Mouse (Mus musculus) limb, embryonic 15.5 days (tissue): ENCODE measurements around the gene Galnt6. TPM values are rescaled to one million over a fixed set of nuclear protein-coding genes. Genes with fewer than 3 reads are reported as not detected.

ENCODE experiments used
- ATAC-seq: fragments of 200-750 bp; cut with Nextera tagmentation; 2 replicates; pipeline ENCODE4 v1.8.0; 2017; ENCODE audit warnings: low read depth, moderate TSS enrichment; ENCODE audit not compliant: insufficient number of reproducible peaks, low FRiP score, low TSS enrichment
- H3K27ac ChIP-seq: fragments of 300-500 bp; sonication (generic); 2 replicates; pipeline ENCODE4 v1.5.1; 2015; ENCODE audit warnings: moderate library complexity, mild to moderate bottlenecking, inconsistent platforms
- H3K27me3 ChIP-seq: fragments of 300-500 bp; sonication (generic); 2 replicates; pipeline ENCODE4 v1.6.1; 2015; ENCODE audit warnings: inconsistent platforms
- H3K36me3 ChIP-seq: fragments of 300-500 bp; sonication (generic); 2 replicates; pipeline ENCODE4 v1.6.1; 2015; ENCODE audit warnings: inconsistent platforms
- H3K4me1 ChIP-seq: fragments of 300-500 bp; sonication (generic); 2 replicates; pipeline ENCODE4 v1.6.1; 2015; ENCODE audit warnings: inconsistent platforms
- H3K4me2 ChIP-seq: fragments of 300-500 bp; sonication (generic); 2 replicates; pipeline ENCODE4 v1.6.1; 2015; ENCODE audit warnings: mild to moderate bottlenecking, inconsistent platforms
- H3K4me3 ChIP-seq: fragments of 300-500 bp; sonication (generic); 2 replicates; pipeline ENCODE4 v1.5.1; 2015; ENCODE audit warnings: mild to moderate bottlenecking, inconsistent platforms
- H3K9ac ChIP-seq: fragments of 300-500 bp; sonication (generic); 2 replicates; pipeline ENCODE4 v1.6.1; 2015; ENCODE audit warnings: inconsistent platforms
- H3K9me3 ChIP-seq: fragments of 300-500 bp; sonication (generic); 2 replicates; pipeline ENCODE4 v1.6.1; 2016; ENCODE audit warnings: inconsistent platforms
- WGBS: fragments of 180-500 bp; shearing (Covaris S2); methylation state at CpG from one replicate; pipeline ENCODE4 v1.1.7; 2015; 5-methylcytosine and 5-hydroxymethylcytosine counted together
- polyA plus RNA-seq: library from polyadenylated mRNA; unstranded; fragments of >200 nt; fragmentation: Nextera tagmentation; extraction: Ambion mirVana; gene quantifications from 2 replicates; pipeline ENCODE4 v1.2.1, GENCODE M21; 2015

Gene Galnt6
- polyA plus RNA-seq, 1 experiment from 2014 or later, result 6.3 TPM

GRCm38 (mm10) chr15:100752439-100752838 is 23.3 kb upstream of the Galnt6 start:
- H3K9me3 ChIP-seq, result no peaks in the 10 kb centered on the region
- H3K36me3 ChIP-seq, result no peaks in the 10 kb centered on the region
- H3K9ac ChIP-seq, result no peak overlapping the region
- H3K4me3 ChIP-seq, result no peak overlapping the region
- ATAC-seq, result no peak
- 75% methylated on average over 2 of the region's 2 CpGs for WGBS
- H3K4me2 ChIP-seq, result no peak overlapping the region
- H3K4me1 ChIP-seq, result peaks cover 8% of the 10 kb centered on the region
- H3K27ac ChIP-seq, result no peak overlapping the region
- no peaks in the 10 kb centered on the region for H3K27me3 ChIP-seq

- Histone ChIP-seq H3K9me3 (no peaks in the 10 kb centered on the region), H3K9ac (no peak overlapping the region), H3K4me3 (no peak overlapping the region), H3K4me1 (peaks cover 7% of the 10 kb centered on the region), H3K27ac (no peak overlapping the region), H3K36me3 (no peaks in the 10 kb centered on the region), H3K27me3 (no peaks in the 10 kb centered on the region), H3K4me2 (no peak overlapping the region)
- no peak for ATAC-seq
- 62% methylated on average over 10 of the region's 10 CpGs for WGBS
Measured at GRCm38 (mm10) chr15:100749751-100750538, 20.8 kb upstream of the Galnt6 start.

- Histone ChIP-seq H3K27me3 (no peaks in the 10 kb centered on the region), H3K9ac (no peak overlapping the region), H3K4me1 (peaks cover 7% of the 10 kb centered on the region), H3K4me2 (no peak overlapping the region), H3K36me3 (no peaks in the 10 kb centered on the region), H3K4me3 (no peak overlapping the region), H3K27ac (no peak overlapping the region), H3K9me3 (no peaks in the 10 kb centered on the region)
- 89% methylated on average over 3 of the region's 3 CpGs for WGBS
- no peak for ATAC-seq
Measured at GRCm38 (mm10) chr15:100748584-100748983, 19.4 kb upstream of the Galnt6 start.

- H3K9ac ChIP-seq, result no peak overlapping the region
- ATAC-seq, result no peak
Measured at GRCm38 (mm10) chr15:100747121-100747963, 18.2 kb upstream of the Galnt6 start.

GRCm38 (mm10) chr15:100746478-100747120 is 17.4 kb upstream of the Galnt6 start:
- Histone ChIP-seq H3K4me3 (peak overlapping the region; percentile 29), H3K36me3 (no peaks in the 10 kb centered on the region), H3K4me1 (peaks cover 7% of the 10 kb centered on the region), H3K4me2 (peak overlapping the region; percentile 43), H3K27ac (no peak overlapping the region), H3K27me3 (no peaks in the 10 kb centered on the region), H3K9me3 (no peaks in the 10 kb centered on the region), H3K9ac (no peak overlapping the region)
- 19% methylated on average over 6 of the region's 6 CpGs for WGBS
- ATAC-seq, result no peak

More at GRCm38 (mm10) chr15:100747121-100747963, 18.2 kb upstream of the Galnt6 start:
- Histone ChIP-seq H3K9me3 (no peaks in the 10 kb centered on the region), H3K36me3 (no peaks in the 10 kb centered on the region), H3K27ac (no peak overlapping the region), H3K4me2 (peak overlapping the region; percentile 43), H3K27me3 (no peaks in the 10 kb centered on the region), H3K4me1 (peaks cover 7% of the 10 kb centered on the region), H3K4me3 (peak overlapping the region; percentile 29)
- WGBS, result 2% methylated on average over 22 of the region's 27 CpGs

- Histone ChIP-seq H3K9ac (no peak overlapping the region), H3K4me2 (no peak overlapping the region), H3K9me3 (no peaks in the 10 kb centered on the region), H3K36me3 (no peaks in the 10 kb centered on the region), H3K27ac (no peak overlapping the region), H3K27me3 (no peaks in the 10 kb centered on the region), H3K4me1 (peaks cover 7% of the 10 kb centered on the region), H3K4me3 (no peak overlapping the region)
- 89% methylated on average over 6 of the region's 6 CpGs for WGBS
- ATAC-seq, result no peak
Measured at GRCm38 (mm10) chr15:100743238-100743637, 14.1 kb upstream of the Galnt6 start.

GRCm38 (mm10) chr15:100739442-100739841 is 10.3 kb upstream of the Galnt6 start:
- 89% methylated on average over 6 of the region's 6 CpGs for WGBS
- no peak for ATAC-seq
- Histone ChIP-seq H3K9ac (no peak overlapping the region), H3K27ac (no peak overlapping the region), H3K36me3 (no peaks in the 10 kb centered on the region), H3K27me3 (no peaks in the 10 kb centered on the region), H3K4me2 (no peak overlapping the region), H3K9me3 (no peaks in the 10 kb centered on the region), H3K4me1 (no peaks in the 10 kb centered on the region), H3K4me3 (no peak overlapping the region)

GRCm38 (mm10) chr15:100738351-100738781 is 9.2 kb upstream of the Galnt6 start:
- H3K9me3 ChIP-seq, result no peaks in the 10 kb centered on the region
- no peak for ATAC-seq
- no peaks in the 10 kb centered on the region for H3K27me3 ChIP-seq
- H3K4me3 ChIP-seq, result no peak overlapping the region
- no peak overlapping the region for H3K4me2 ChIP-seq
- H3K4me1 ChIP-seq, result no peaks in the 10 kb centered on the region
- no peak overlapping the region for H3K9ac ChIP-seq
- no peak overlapping the region for H3K27ac ChIP-seq
- no peaks in the 10 kb centered on the region for H3K36me3 ChIP-seq
- 77% methylated on average over 7 of the region's 7 CpGs for WGBS

GRCm38 (mm10) chr15:100737667-100738066 is 8.5 kb upstream of the Galnt6 start:
- ATAC-seq, result no peak
- Histone ChIP-seq H3K4me1 (0 out of 2 replicates have a peak, but pooled peaks cover 2% of the 10 kb centered on the region), H3K27me3 (no peaks in the 10 kb centered on the region; the same call in 1 of the 2 replicates), H3K27ac (no peak overlapping the region), H3K9ac (no peak overlapping the region), H3K4me3 (no peak overlapping the region), H3K4me2 (no peak overlapping the region), H3K36me3 (no peaks in the 10 kb centered on the region), H3K9me3 (no peaks in the 10 kb centered on the region)
- WGBS, result 93% methylated on average over 3 of the region's 3 CpGs

- Histone ChIP-seq H3K36me3 (no peaks in the 10 kb centered on the region), H3K4me3 (no peak overlapping the region), H3K9me3 (no peaks in the 10 kb centered on the region), H3K9ac (no peak overlapping the region), H3K4me1 (0 out of 2 replicates have a peak, but pooled peaks cover 3% of the 10 kb centered on the region), H3K27ac (no peak overlapping the region), H3K27me3 (peaks cover 11% of the 10 kb centered on the region), H3K4me2 (no peak overlapping the region)
- ATAC-seq, result no peak
- 83% methylated on average over 9 of the region's 9 CpGs for WGBS
Measured at GRCm38 (mm10) chr15:100735953-100736300, 6.8 kb upstream of the Galnt6 start.

- Histone ChIP-seq H3K4me1 (0 out of 2 replicates have a peak, but pooled peaks cover 3% of the 10 kb centered on the region), H3K9me3 (no peaks in the 10 kb centered on the region), H3K9ac (no peak overlapping the region), H3K27me3 (peaks cover 16% of the 10 kb centered on the region), H3K4me3 (no peak overlapping the region), H3K36me3 (no peaks in the 10 kb centered on the region), H3K4me2 (no peak overlapping the region), H3K27ac (no peak overlapping the region)
- ATAC-seq, result no peak
- 90% methylated on average over 14 of the region's 15 CpGs for WGBS
Measured at GRCm38 (mm10) chr15:100735095-100735952, 6.1 kb upstream of the Galnt6 start.
